Mouse (Mus musculus): ENCODE measurements at regions not wholly inside any gene's neighbourhood (a gene's known extent, or its start where the extent isn't known, plus 50 kb on each side); places are given as distances from the start of the nearest gene placed in this dataset.
"Not testable (repeated sequence)": the region's sequence is repeated elsewhere in the genome, so short reads cannot be mapped to it uniquely, and the experiment has no call there.

DNA sequence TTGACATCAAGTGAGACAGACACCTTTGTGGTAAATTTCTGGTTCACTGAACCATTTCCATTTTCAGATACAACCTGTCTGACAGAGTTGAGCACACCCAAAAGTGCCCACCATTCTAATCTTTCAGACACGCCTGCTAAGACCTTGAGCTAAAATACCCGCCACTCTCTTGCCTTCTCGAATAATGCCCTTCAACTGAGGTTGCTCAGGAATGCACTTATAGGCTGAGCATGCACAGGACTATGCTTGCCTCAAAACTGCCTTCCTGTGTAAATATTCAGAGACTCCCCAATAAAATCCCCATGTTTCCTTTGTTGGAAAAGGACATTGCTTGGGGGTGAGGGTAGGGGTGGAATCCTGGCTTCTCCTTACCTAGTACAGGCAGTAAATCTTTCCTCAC is 115.3 kb downstream of the Sox4 start:
- no peaks in the 10 kb centered on the region for H3K9me3 ChIP-seq
- H3K27me3 ChIP-seq = no peaks in the 10 kb centered on the region
- H3K36me3 ChIP-seq (replicated peaks) = no peaks in the 10 kb centered on the region
- no peak for ATAC-seq (ENCODE audit: low FRiP score)
- H3K9ac ChIP-seq = no peak overlapping the region
- WGBS = 75% methylated on average over 3 of the region's 3 CpGs
- H3K4me3 ChIP-seq (replicated peaks) = no peak overlapping the region
- H3K4me1 ChIP-seq = peaks cover 18% of the 10 kb centered on the region
- no peak overlapping the region for H3K4me2 ChIP-seq
- no peak overlapping the region for H3K27ac ChIP-seq

DNA sequence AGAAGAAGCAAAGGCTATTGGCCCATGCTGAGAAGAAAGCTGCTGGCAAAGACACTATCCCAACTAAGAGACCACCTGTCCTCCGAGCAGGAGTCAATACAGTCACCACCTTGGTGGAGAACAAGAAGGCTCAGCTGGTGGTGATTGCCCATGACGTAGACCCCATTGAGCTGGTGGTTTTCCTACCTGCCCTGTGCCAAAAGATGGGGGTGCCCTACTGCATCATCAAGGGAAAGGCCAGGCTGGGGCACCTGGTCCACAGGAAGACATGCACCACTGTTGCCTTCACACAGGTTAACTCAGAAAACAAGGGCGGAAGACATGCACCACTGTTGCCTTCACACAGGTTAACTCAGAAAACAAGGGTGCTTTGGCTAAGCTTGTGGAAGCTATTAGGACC is 116.3 kb downstream of the Sox4 start:
- WGBS = 95% methylated on average over 3 of the region's 3 CpGs
- H3K4me2 ChIP-seq; H3K4me3 ChIP-seq (replicated peaks); ATAC-seq (ENCODE audit: low FRiP score); H3K9ac ChIP-seq; H3K9me3 ChIP-seq; H3K27ac ChIP-seq; H3K36me3 ChIP-seq (replicated peaks); H3K27me3 ChIP-seq: not testable (repeated sequence)
- H3K4me1 ChIP-seq = peaks cover 24% of the 10 kb centered on the region

DNA sequence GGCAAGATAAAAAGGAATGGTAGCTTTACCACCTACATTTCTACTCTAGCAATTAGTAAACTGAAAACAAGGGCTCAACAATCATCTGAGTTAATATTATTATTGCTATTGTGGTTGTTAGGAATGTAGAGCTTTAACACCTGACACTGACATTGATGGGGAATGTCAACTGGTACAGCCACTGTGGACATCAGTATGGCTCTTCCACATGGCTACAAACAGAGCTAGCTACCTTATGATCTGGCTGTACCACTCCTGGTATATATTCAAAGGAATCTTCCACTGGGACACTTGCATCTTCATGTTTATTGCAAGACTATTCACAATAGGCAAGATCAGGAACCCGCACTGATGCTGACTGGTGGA is 119.8 kb downstream of the Sox4 start:
- Histone ChIP-seq H3K27me3 (no peaks in the 10 kb centered on the region), H3K4me1 (peaks cover 22% of the 10 kb centered on the region), H3K9ac (no peak overlapping the region), H3K36me3 (replicated peaks) (no peaks in the 10 kb centered on the region), H3K9me3 (no peaks in the 10 kb centered on the region), H3K4me3 (replicated peaks) (no peak overlapping the region), H3K27ac (no peak overlapping the region), H3K4me2 (no peak overlapping the region)
- WGBS = 98% methylated on average over 1 of the region's 1 CpGs
- ATAC-seq (ENCODE audit: low FRiP score) = no peak

DNA sequence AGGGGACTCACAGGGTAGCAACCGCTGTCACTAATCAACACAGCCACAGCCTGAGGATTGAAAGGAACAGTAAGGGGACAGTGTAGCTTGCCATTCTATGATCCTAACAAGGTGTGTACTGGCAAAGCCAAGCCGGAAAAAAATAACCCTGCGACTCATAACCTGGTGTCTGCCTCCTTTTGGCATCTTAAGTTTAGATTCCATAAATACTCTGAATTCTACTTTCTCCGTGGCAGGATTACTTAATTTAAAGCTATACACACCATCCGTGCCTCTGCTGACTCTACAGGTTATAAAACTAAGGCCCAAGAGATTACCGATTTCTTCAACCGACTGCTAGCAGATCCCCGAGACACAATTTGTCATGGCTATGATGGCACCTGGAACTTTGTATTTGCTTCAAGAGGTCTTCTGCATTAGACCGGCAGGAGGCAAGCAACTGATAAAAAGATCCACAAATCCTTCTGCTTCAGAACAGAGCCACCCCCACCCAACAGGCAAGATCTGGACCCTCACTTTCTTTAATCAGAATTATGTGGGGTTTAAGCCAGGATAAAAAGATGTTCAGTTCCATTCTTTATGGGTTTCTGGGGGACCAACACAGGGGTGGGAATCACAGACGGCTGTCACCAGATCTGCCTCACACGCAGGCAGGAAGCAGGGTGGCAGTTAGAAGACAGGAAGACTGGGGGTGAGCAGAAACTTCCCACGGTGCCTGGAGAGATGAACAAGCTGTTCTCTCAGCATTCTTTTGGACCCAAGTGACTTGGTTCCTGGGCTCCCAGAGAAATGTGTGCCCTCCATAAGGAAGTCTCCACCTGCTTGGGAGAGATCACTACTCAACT is 120.4 kb downstream of the Sox4 start:
- no peak for ATAC-seq (ENCODE audit: low FRiP score)
- Histone ChIP-seq H3K9ac (no peak overlapping the region), H3K27ac (no peak overlapping the region), H3K4me2 (no peak overlapping the region), H3K9me3 (no peaks in the 10 kb centered on the region), H3K27me3 (no peaks in the 10 kb centered on the region), H3K4me1 (peaks cover 22% of the 10 kb centered on the region), H3K4me3 (replicated peaks) (no peak overlapping the region), H3K36me3 (replicated peaks) (no peaks in the 10 kb centered on the region)
- 72% methylated on average over 12 of the region's 12 CpGs for WGBS

DNA sequence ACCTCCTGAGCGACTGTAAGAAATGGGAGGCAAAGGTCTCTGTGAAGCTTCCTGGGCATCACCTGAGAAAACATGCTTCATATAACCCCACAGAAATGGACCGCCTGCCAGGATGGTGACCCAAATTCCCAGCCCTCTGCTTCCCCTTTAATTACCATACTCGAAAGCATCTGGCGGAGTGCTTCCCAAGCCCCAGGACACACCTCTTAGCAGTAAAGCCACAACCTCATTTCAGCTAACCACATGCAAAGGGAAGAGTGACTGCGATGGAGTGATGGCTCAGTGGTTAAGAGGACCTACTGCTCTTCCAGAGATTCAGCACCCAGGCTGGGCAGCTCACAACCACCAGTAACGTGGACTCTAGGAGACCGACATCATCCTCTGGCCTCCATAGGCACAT is 127.2 kb downstream of the Sox4 start:
- H3K4me2 ChIP-seq = no peak overlapping the region
- H3K4me1 ChIP-seq = peaks cover 29% of the 10 kb centered on the region
- no peak overlapping the region for H3K9ac ChIP-seq
- no peaks in the 10 kb centered on the region for H3K9me3 ChIP-seq
- no peak overlapping the region for H3K27ac ChIP-seq
- WGBS = 92% methylated on average over 7 of the region's 7 CpGs
- H3K27me3 ChIP-seq = no peaks in the 10 kb centered on the region
- no peak for ATAC-seq (ENCODE audit: low FRiP score)
- no peak overlapping the region for H3K4me3 ChIP-seq (replicated peaks)
- H3K36me3 ChIP-seq (replicated peaks) = no peaks in the 10 kb centered on the region

DNA sequence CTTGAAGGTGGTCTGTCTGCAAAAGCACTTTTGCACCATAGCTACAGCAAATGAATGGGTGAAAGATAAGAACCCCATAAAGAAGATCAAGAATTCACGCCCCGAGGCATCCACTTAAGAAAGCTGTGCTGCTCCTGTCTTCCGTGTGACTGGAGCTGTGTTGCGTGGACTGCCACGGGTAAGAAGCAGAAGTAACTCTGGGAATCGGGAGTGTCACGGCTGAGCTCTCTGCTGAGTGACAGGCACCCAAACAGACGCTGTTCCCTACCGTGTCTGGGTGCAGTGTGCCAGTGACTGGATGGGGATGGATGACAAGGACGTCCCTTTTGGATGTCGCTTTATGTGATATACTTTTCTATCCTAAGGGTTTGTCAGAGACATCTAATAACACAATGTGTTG is 129.5 kb downstream of the Sox4 start:
- no peak overlapping the region for H3K9ac ChIP-seq
- ATAC-seq (ENCODE audit: low FRiP score) = no peak; the same call in 1 of the 2 replicates
- H3K27ac ChIP-seq = no peak overlapping the region
- H3K36me3 ChIP-seq (replicated peaks) = no peaks in the 10 kb centered on the region
- H3K9me3 ChIP-seq = no peaks in the 10 kb centered on the region
- H3K27me3 ChIP-seq = no peaks in the 10 kb centered on the region
- H3K4me3 ChIP-seq (replicated peaks) = no peak overlapping the region
- no peak overlapping the region for H3K4me2 ChIP-seq
- 38% methylated on average over 11 of the region's 11 CpGs for WGBS
- peaks cover 23% of the 10 kb centered on the region for H3K4me1 ChIP-seq

DNA sequence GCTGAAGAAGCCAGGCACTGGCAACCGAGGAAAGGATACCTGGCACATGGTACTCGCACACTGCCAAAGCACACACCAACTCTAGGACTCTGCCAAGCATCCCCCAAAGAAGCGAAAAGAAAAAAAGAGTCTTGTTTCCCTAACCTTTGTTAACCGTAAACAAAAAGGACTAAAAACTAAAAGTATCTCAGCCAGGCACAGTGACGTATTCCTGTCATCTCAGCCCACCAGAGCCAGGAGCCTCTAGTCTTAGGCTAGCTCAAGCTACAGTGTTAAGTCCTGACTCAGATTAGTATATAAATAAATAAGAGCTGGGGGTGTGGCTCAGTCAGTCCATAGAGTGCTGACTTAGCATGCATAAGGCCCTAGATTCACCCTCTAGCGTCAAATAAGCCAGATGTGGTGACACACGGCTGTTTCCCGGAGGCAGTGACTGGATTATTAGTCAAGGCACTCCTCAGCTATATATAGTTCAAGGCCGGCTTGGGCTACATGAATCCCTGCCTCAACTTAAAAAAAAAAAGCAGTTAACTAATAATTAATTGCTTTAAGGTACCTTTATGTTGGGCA is 130.1 kb downstream of the Sox4 start:
- no peaks in the 10 kb centered on the region for H3K27me3 ChIP-seq
- ATAC-seq (ENCODE audit: low FRiP score) = no peak
- H3K27ac ChIP-seq = no peak overlapping the region
- no peak overlapping the region for H3K4me2 ChIP-seq
- 80% methylated on average over 9 of the region's 9 CpGs for WGBS
- no peaks in the 10 kb centered on the region for H3K9me3 ChIP-seq
- no peak overlapping the region for H3K9ac ChIP-seq
- peaks cover 23% of the 10 kb centered on the region for H3K4me1 ChIP-seq
- H3K36me3 ChIP-seq (replicated peaks) = no peaks in the 10 kb centered on the region
- H3K4me3 ChIP-seq (replicated peaks) = no peak overlapping the region

DNA sequence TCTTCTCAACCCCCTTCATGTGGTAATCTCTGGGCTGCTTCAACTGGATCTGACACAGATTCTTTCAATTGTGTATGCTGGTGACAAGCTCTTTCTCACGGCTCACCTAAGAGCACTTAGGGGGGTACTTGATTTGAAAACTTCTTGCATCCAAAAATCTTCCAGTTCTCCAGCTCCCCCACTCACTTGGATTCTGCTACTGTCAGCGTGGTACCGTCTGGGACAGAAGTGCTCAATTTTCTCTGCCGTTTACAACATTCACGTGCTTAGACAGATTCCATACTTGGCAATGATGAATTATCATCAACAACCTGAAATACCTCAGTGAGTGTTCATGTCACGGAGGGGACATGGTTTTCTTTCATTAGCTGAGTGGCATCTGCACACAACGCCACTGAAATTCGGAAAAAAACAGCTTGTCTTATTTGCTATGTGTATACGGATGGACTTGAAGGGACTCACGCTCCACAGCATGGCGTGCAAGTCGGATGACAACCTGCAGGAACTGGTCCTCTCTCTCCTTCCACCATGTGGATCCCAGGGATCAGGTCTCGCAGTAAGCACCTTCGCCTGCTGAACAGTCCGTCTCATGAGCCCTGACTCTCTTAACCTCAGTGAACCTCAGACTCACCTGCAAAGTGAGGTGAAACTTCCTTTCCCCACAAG is 132.5 kb downstream of the Sox4 start:
- 89% methylated on average over 15 of the region's 15 CpGs for WGBS
- Histone ChIP-seq H3K27ac (no peak overlapping the region), H3K27me3 (no peaks in the 10 kb centered on the region), H3K4me1 (peaks cover 31% of the 10 kb centered on the region), H3K36me3 (replicated peaks) (no peaks in the 10 kb centered on the region), H3K4me2 (no peak overlapping the region), H3K9me3 (no peaks in the 10 kb centered on the region), H3K9ac (no peak overlapping the region), H3K4me3 (replicated peaks) (no peak overlapping the region)
- no peak for ATAC-seq (ENCODE audit: low FRiP score)

DNA sequence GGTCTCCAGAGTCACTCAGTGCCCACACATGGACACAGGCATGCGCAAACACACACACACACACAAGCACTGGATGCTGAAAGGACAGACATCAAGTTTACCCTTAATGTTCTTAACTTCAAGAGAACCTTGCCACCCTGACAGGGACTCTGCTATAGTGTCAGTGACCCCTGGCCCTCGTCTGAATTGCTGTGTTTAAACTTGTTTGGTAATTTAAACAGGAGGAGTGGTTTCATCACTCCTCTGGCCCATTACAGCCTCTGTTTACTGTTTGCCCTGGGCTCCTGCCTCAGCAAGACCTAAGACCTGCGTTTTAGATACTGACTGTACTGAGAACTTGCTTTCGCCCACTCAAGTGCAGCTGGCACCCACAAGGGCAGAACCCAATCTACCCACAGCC is 139.4 kb downstream of the Sox4 start:
- H3K4me1 ChIP-seq = peaks cover 71% of the 10 kb centered on the region
- H3K27me3 ChIP-seq = no peaks in the 10 kb centered on the region
- no peaks in the 10 kb centered on the region for H3K36me3 ChIP-seq (replicated peaks)
- H3K4me2 ChIP-seq = no peak overlapping the region
- ATAC-seq (ENCODE audit: low FRiP score) = no peak
- 70% methylated on average over 4 of the region's 4 CpGs for WGBS
- no peak overlapping the region for H3K9ac ChIP-seq
- H3K27ac ChIP-seq = no peak overlapping the region
- no peaks in the 10 kb centered on the region for H3K9me3 ChIP-seq
- H3K4me3 ChIP-seq (replicated peaks) = no peak overlapping the region

DNA sequence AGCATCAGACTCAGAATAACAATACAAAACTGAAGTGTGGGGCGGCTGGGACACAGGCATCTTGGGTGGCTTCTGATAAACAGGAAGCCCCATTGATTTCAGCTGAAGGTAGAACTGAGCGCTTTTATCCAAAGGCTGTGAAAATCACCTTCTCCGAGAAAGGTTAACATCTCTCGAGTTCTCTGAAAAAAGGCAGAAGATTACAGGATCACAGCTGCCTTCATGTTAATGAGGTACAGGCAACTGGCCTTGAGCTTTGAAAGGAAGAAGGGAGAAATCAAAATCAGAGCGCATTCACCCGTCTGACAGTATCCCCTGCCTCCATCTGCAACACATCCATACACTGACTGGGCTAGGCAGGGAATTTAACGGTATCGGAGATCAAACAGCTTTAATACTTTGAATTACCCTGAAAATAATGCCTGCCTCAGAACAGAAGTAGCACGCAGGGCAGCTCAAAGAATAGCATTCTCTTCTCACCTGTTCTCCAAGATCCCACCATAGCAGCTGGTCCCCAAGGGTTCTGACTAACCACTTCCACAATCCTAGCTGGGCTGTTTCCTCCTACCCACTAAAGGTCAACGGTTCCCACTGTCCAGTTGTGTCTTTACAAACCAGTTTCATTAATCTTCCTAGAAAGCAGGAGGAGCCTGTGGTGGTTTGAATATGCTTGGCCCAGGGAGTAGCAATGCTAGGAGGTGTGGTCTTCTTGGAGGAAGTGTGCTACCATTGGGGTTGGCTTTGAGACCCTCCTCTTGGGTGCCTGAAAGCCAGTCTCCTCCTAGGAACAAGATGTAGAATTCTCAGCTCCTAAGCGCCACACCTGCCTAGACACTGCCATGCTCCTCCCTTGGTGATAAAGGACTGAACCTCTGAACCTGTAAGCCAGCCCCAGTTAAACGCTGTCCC is 141.6 kb downstream of the Sox4 start:
- Histone ChIP-seq H3K36me3 (replicated peaks) (no peaks in the 10 kb centered on the region), H3K27ac (peak overlapping the region; percentile 83), H3K4me1 (peaks cover 72% of the 10 kb centered on the region), H3K4me3 (replicated peaks) (no peak overlapping the region), H3K9me3 (no peaks in the 10 kb centered on the region), H3K27me3 (no peaks in the 10 kb centered on the region), H3K4me2 (peak overlapping the region; percentile 29), H3K9ac (no peak overlapping the region)
- ATAC-seq (ENCODE audit: low FRiP score) = peak; percentile 56; the same call in 1 of the 2 replicates
- WGBS = 21% methylated on average over 12 of the region's 12 CpGs

DNA sequence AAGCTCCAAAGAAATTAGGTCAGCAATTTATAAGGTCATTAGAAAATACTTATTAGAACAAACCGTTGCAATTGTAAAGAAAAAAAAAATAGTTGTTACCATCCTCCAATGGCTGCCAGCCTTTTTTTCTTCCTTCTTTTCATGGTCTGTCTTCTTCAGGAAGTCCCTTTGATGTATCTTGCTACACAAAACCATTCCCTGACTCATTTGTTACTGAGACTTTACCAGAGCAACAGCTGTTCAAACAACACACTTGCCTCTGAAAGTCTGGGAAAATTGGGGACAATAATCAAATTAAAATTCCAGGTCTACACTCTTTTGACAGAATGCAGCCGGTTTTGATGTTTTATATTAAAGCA is 142.5 kb downstream of the Sox4 start:
- peak; percentile 36; the same call in 1 of the 2 replicates for ATAC-seq (ENCODE audit: low FRiP score)
- no peaks in the 10 kb centered on the region for H3K36me3 ChIP-seq (replicated peaks)
- H3K4me1 ChIP-seq = peaks cover 68% of the 10 kb centered on the region
- no peaks in the 10 kb centered on the region for H3K27me3 ChIP-seq
- H3K4me2 ChIP-seq = peak overlapping the region; percentile 29; the same call in 1 of the 2 replicates
- H3K4me3 ChIP-seq (replicated peaks) = no peak overlapping the region
- H3K9ac ChIP-seq = no peak overlapping the region
- peak overlapping the region; percentile 83 for H3K27ac ChIP-seq
- 4% methylated on average over 2 of the region's 2 CpGs for WGBS
- H3K9me3 ChIP-seq = no peaks in the 10 kb centered on the region
